Mouse (Mus musculus) heart, adult 2 months (tissue): ENCODE results near the gene Hes7.

ENCODE experiments used
- CTCF ChIP-seq: fragments of 200-600 bp; IDR thresholded peaks from 2 replicates; pipeline ENCODE4 v1.8.1; 2022; ENCODE audit warnings: antibody characterized with exemption, mild to moderate bottlenecking, moderate library complexity
- EP300 ChIP-seq: fragments of 200-500 bp; IDR thresholded peaks from 2 replicates; pipeline ENCODE4 v1.6.1; 2011; ENCODE audit warnings: low read depth, low read length, control low read depth; ENCODE audit not compliant: insufficient read depth
- POLR2A ChIP-seq: fragments of 200-500 bp; IDR thresholded peaks from 2 replicates; pipeline ENCODE4 v1.6.1; 2011; ENCODE audit warnings: mild to moderate bottlenecking, low read depth, low read length, control low read depth; ENCODE audit not compliant: insufficient read depth

DNA sequence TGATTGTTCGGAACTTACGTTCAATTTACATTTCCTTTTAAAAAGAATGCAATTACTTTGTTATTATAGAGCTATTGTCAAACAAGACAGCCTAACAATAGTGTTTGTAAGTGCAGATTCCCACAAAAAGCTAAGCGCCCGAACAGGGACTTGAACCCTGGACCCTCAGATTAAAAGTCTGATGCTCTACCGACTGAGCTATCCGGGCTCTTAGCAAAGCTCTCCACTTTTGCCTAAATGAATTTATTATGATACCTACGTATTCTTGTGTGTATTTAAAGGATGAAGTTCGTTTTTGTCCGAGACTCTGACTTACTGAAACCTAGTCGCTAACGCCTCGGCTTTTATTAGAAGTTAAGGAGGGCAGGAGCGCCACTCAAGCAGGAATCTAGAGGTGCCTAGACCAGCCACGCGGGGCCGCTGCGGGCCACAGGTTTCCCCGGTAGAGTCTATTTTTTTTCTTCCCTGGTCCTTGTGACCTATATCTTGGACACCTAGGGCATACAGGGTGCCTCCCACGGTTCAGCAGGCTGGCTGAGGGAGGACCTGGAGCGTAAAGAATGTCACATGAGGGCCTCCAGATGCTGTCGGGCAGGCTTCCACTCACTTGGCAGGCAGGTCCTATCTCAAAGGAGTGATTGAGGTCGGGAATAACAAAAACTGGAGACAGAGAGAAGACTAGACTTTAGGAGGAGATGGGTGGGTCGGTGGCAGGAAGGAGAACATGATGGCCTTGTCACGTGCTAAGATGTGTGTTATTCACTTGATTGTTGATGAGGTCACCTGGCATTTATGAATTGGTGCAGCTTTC lies 5.0 kb downstream of the Hes7 start:
- TF ChIP-seq CTCF (peak; percentile 84), POLR2A (no peak), EP300 (0 out of 2 replicates have a peak, but pooled peaks have one; percentile 20)
